Mouse (Mus musculus) liver, embryonic 14.5 days (tissue): ENCODE measurements around the gene Mrps10. TPM values are rescaled to one million over a fixed set of nuclear protein-coding genes. Genes with fewer than 3 reads are reported as not detected.

Experiments used
- ATAC-seq: fragments of 200-750 bp; cut with Nextera tagmentation; 2 replicates; pipeline ENCODE4 v1.8.0; 2017; ENCODE audit warnings: moderate number of reproducible peaks, mild to moderate bottlenecking, moderate library complexity; ENCODE audit not compliant: insufficient read depth
- DNase-seq, 3 experiments: peaks; one replicate each; pipeline ENCODE4 v3.0.0-alpha.2; 2012 to 2013; ENCODE audit warnings: low read depth in 3 of 3, low spot score in 3 of 3
- H3K27ac ChIP-seq: fragments of 300-500 bp; sonication (generic); 2 replicates; pipeline ENCODE4 v1.5.1; 2014; ENCODE audit warnings: moderate library complexity, mild to moderate bottlenecking, control low read depth, inconsistent platforms
- H3K27me3 ChIP-seq: fragments of 300-500 bp; sonication (generic); 2 replicates; pipeline ENCODE4 v1.6.1; 2014; ENCODE audit warnings: mild to moderate bottlenecking, low read length, moderate library complexity; ENCODE audit not compliant: control insufficient read depth, insufficient read depth
- H3K36me3 ChIP-seq: fragments of 300-500 bp; sonication (generic); replicated peaks from 2 replicates; pipeline ENCODE4 v1.6.1; 2014; ENCODE audit warnings: low read depth; ENCODE audit not compliant: control insufficient read depth, insufficient read depth
- H3K4me1 ChIP-seq, 2 experiments: fragments of 200-500 bp in 1 of 2; fragments of 300-500 bp in 1 of 2; sonication (generic) in 1 of 2; replicated peaks; 2 replicates each; pipeline ENCODE4 v1.6.1; 2012 to 2014; ENCODE audit warnings: antibody characterized with exemption in 1 of 2, inconsistent platforms in 1 of 2, low read length in 1 of 2; ENCODE audit not compliant: control insufficient read depth in 2 of 2, insufficient read depth in 2 of 2
- H3K4me2 ChIP-seq: fragments of 300-500 bp; sonication (generic); 2 replicates; pipeline ENCODE4 v1.6.1; 2014; ENCODE audit warnings: low read depth, mild to moderate bottlenecking, control low read depth, moderate library complexity
- H3K4me3 ChIP-seq, 2 experiments: fragments of 200-500 bp in 1 of 2; fragments of 300-500 bp in 1 of 2; sonication (generic) in 1 of 2; 2 replicates each; pipeline ENCODE4 v1.5.1; 2012 to 2014; ENCODE audit warnings: low read depth in 2 of 2, low read length in 2 of 2, mild to moderate bottlenecking in 2 of 2, control low read depth in 1 of 2, inconsistent platforms in 1 of 2, moderate library complexity in 1 of 2; ENCODE audit not compliant: insufficient read depth in 1 of 2
- H3K9ac ChIP-seq: fragments of 300-500 bp; sonication (generic); replicated peaks from 2 replicates; pipeline ENCODE4 v1.6.1; 2014; ENCODE audit warnings: mild to moderate bottlenecking, control low read depth, moderate library complexity
- H3K9me3 ChIP-seq: fragments of 300-500 bp; sonication (generic); 2 replicates; pipeline ENCODE4 v1.6.1; 2016; ENCODE audit warnings: low read length, mixed read lengths; ENCODE audit not compliant: control insufficient read depth
- CTCF ChIP-seq: IDR thresholded peaks from 2 replicates; pipeline ENCODE4 v1.5.1; 2016; ENCODE audit warnings: antibody characterized with exemption, low read depth, control low read depth
- EP300 ChIP-seq: IDR thresholded peaks from 2 replicates; pipeline ENCODE4 v1.6.1; 2016; ENCODE audit warnings: antibody characterized with exemption, low read depth
- WGBS: fragments of 180-500 bp; shearing (Covaris S2); extraction: QIAGEN DNeasy Blood & Tissue Kit; methylation state at CpG from one replicate; pipeline ENCODE4 v1.1.7; 2014; ENCODE audit not compliant: insufficient replicate concordance; 5-methylcytosine and 5-hydroxymethylcytosine counted together
- polyA plus RNA-seq, 2 experiments: library from polyadenylated mRNA; depleted of rRNA in 1 of 2; stranded (reverse) in 1 of 2; unstranded in 1 of 2; fragments of >200 nt; fragmentation: Nextera tagmentation in 1 of 2; extraction: Ambion mirVana in 1 of 2; gene quantifications; 2 replicates each; pipeline versions ENCODE4 v1.2.1 to v1.2.3; 2012 to 2014

Gene Mrps10
- polyA plus RNA-seq, 2 experiments: 20.7 to 47.5 TPM

GRCm38 (mm10) chr17:47322991-47323295 is 45.7 kb upstream of the Mrps10 start:
- Histone ChIP-seq H3K27me3 (no peaks in the 10 kb centered on the region), H3K4me1 (peaks cover 0 to 4% of the 10 kb centered on the region in 2 experiments; a peak in 1 of 4 replicates), H3K36me3 (no peaks in the 10 kb centered on the region), H3K9ac (no peak overlapping the region), H3K9me3 (no peaks in the 10 kb centered on the region), H3K4me3 (no peak overlapping the region), H3K27ac (no peak overlapping the region), H3K4me2 (no peak overlapping the region)
- WGBS: 67% methylated on average over 6 of the region's 6 CpGs
- TF ChIP-seq EP300 (no peak), CTCF (no peak)
- no peak for ATAC-seq
- no peak for DNase-seq

GRCm38 (mm10) chr17:47327559-47327958 is 41.1 kb upstream of the Mrps10 start:
- ATAC-seq: no peak
- H3K36me3 ChIP-seq: no peaks in the 10 kb centered on the region
- no peak overlapping the region for H3K27ac ChIP-seq
- no peaks in the 10 kb centered on the region for H3K9me3 ChIP-seq
- no peak overlapping the region for H3K4me2 ChIP-seq
- H3K4me1 ChIP-seq: peaks cover 0 to 3% of the 10 kb centered on the region in 2 experiments; a peak in 1 of 4 replicates
- no peak overlapping the region for H3K4me3 ChIP-seq
- DNase-seq: no peak
- no peak overlapping the region for H3K9ac ChIP-seq
- TF ChIP-seq CTCF (no peak), EP300 (no peak)
- 79% methylated on average over 12 of the region's 12 CpGs for WGBS
- no peaks in the 10 kb centered on the region for H3K27me3 ChIP-seq

GRCm38 (mm10) chr17:47327969-47328368 is 40.7 kb upstream of the Mrps10 start:
- no peak overlapping the region for H3K9ac ChIP-seq
- H3K9me3 ChIP-seq: no peaks in the 10 kb centered on the region
- no peak for DNase-seq
- H3K4me3 ChIP-seq: no peak overlapping the region
- TF ChIP-seq EP300 (no peak), CTCF (peak; percentile 56)
- no peak overlapping the region for H3K4me2 ChIP-seq
- no peak overlapping the region for H3K27ac ChIP-seq
- H3K27me3 ChIP-seq: no peaks in the 10 kb centered on the region
- peaks cover 0 to 3% of the 10 kb centered on the region in 2 experiments; a peak in 1 of 4 replicates for H3K4me1 ChIP-seq
- H3K36me3 ChIP-seq: no peaks in the 10 kb centered on the region
- 64% methylated on average over 7 of the region's 7 CpGs for WGBS
- no peak for ATAC-seq

GRCm38 (mm10) chr17:47328552-47329343 is 39.9 kb upstream of the Mrps10 start:
- Histone ChIP-seq H3K27me3 (no peaks in the 10 kb centered on the region), H3K27ac (no peak overlapping the region), H3K4me3 (no peak overlapping the region), H3K36me3 (no peaks in the 10 kb centered on the region), H3K4me2 (no peak overlapping the region), H3K4me1 (peaks cover 0 to 3% of the 10 kb centered on the region in 2 experiments; a peak in 1 of 4 replicates), H3K9me3 (no peaks in the 10 kb centered on the region), H3K9ac (no peak overlapping the region)
- ATAC-seq (no peak), DNase-seq (no peak)
- 71% methylated on average over 26 of the region's 26 CpGs for WGBS
- TF ChIP-seq CTCF: no peak
- no peak for TF ChIP-seq EP300

- TF ChIP-seq CTCF: no peak
- TF ChIP-seq EP300: no peak
These were observed 38.1 kb upstream of the Mrps10 start for GRCm38 (mm10) chr17:47330616-47331015.

More at GRCm38 (mm10) chr17:47330616-47331015, 38.1 kb upstream of the Mrps10 start:
- H3K4me2 ChIP-seq: no peak overlapping the region
- WGBS: 77% methylated on average over 9 of the region's 9 CpGs
- H3K4me3 ChIP-seq: no peak overlapping the region
- no peaks in the 10 kb centered on the region for H3K9me3 ChIP-seq
- no peaks in the 10 kb centered on the region for H3K36me3 ChIP-seq
- H3K4me1 ChIP-seq: peaks cover 0 to 3% of the 10 kb centered on the region in 2 experiments; a peak in 1 of 4 replicates
- no peak overlapping the region for H3K27ac ChIP-seq
- no peaks in the 10 kb centered on the region for H3K27me3 ChIP-seq
- no peak for ATAC-seq
- H3K9ac ChIP-seq: no peak overlapping the region
- DNase-seq: no peak
